Mouse (Mus musculus): ENCODE results near the gene Afap1. TPM values are rescaled to one million over a fixed set of nuclear protein-coding genes. Genes with fewer than 3 reads are reported as not detected.

The Afap1 gene
- polyA plus RNA-seq, 1 experiment = 0.01 TPM

- no peak for TF ChIP-seq TAL1 (IDR thresholded peaks at IDR 0.05; ENCODE audit: low read length)
- TF ChIP-seq GATA1 (IDR thresholded peaks at IDR 0.05; ENCODE audit: low read length) = no peak
- Histone ChIP-seq H3K4me1 (ENCODE audit: control insufficient read depth) (no peaks in the 10 kb centered on the region), H3K36me3 (ENCODE audit: control insufficient read depth) (no peaks in the 10 kb centered on the region), H3K4me3 (replicated peaks) (no peak overlapping the region), H3K27me3 (ENCODE audit: control insufficient read depth) (no peaks in the 10 kb centered on the region), H3K9me3 (ENCODE audit: control insufficient read depth, low read length) (no peaks in the 10 kb centered on the region)
These were observed 27.4 kb downstream of the Afap1 start for GRCm38 (mm10) chr5:35920557-35920956.

DNA sequence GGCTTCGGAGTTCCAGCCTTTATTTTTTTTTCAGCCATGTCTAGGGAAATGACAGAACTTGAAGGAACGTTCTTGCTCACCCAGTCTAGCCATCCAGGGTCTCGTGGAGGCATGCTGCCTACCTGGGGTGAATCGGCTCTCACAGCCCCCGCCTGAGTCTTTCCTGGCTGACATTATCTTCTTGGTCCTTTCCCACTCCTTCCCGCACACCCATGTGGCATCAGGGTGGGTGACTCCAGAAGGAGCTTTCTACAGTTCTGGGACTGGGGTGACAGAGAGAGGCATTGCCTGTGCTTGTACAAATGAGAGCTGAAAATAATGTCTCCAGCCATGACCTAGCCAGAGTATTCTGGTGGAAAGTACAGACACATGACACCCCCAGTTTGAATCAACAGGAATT lies 28.0 kb downstream of the Afap1 start:
- Histone ChIP-seq H3K36me3 (ENCODE audit: control insufficient read depth) (no peaks in the 10 kb centered on the region), H3K9me3 (ENCODE audit: control insufficient read depth, low read length) (no peaks in the 10 kb centered on the region), H3K4me1 (ENCODE audit: control insufficient read depth) (no peaks in the 10 kb centered on the region), H3K27me3 (ENCODE audit: control insufficient read depth) (no peaks in the 10 kb centered on the region), H3K4me3 (replicated peaks) (no peak overlapping the region)
- no peak for TF ChIP-seq TAL1 (IDR thresholded peaks at IDR 0.05; ENCODE audit: low read length)
- TF ChIP-seq GATA1 (IDR thresholded peaks at IDR 0.05; ENCODE audit: low read length) = no peak

DNA sequence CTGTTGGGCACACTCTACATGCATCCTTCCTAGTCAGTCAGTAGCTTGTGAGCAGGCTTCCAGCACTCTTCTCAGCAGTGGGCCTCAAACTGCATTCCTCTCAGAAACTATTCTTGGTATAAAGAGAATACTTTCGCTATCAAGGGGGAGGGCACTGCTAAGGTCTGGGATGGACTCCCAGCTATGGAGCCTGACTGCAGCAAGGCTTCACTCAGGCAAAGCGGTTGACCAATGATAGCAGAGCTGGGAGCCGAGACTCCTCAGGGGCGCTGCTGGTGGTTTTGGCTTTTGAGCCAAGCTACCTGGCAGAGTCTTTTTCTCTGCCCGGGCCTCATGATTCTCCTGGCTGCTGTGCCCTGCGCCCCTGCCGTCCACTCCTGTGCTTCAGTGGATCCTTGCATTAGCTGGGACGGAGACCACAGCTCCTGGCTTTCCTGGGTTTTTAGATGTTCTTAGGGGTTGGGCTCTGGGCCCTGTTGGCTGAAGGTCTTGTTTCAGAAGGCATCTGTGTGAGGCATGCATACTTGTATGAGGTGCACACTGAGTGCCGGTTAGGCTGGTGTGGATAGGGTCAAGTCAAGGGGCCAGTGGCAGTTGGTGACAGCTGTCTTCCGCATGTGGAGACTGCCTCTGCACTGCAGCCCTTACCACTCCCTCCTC lies 28.6 kb downstream of the Afap1 start:
- TF ChIP-seq TAL1 (IDR thresholded peaks at IDR 0.05; ENCODE audit: low read length) = no peak

GRCm38 (mm10) chr5:35923448-35923847 lies 30.3 kb downstream of the Afap1 start:
- no peak overlapping the region for H3K4me3 ChIP-seq (replicated peaks)
- no peaks in the 10 kb centered on the region for H3K36me3 ChIP-seq (ENCODE audit: control insufficient read depth)
- H3K9me3 ChIP-seq (ENCODE audit: control insufficient read depth, low read length) = no peaks in the 10 kb centered on the region
- TF ChIP-seq GATA1 (IDR thresholded peaks at IDR 0.05; ENCODE audit: low read length) (no peak), TAL1 (IDR thresholded peaks at IDR 0.05; ENCODE audit: low read length) (no peak)
- H3K4me1 ChIP-seq (ENCODE audit: control insufficient read depth) = no peaks in the 10 kb centered on the region
- no peaks in the 10 kb centered on the region for H3K27me3 ChIP-seq (ENCODE audit: control insufficient read depth)

More for the DNA sequence above, 28.6 kb downstream of the Afap1 start:
- no peaks in the 10 kb centered on the region for H3K27me3 ChIP-seq (ENCODE audit: control insufficient read depth)
- no peaks in the 10 kb centered on the region for H3K36me3 ChIP-seq (ENCODE audit: control insufficient read depth)
- no peak overlapping the region for H3K4me3 ChIP-seq (replicated peaks)
- H3K9me3 ChIP-seq (ENCODE audit: control insufficient read depth, low read length) = no peaks in the 10 kb centered on the region
- no peaks in the 10 kb centered on the region for H3K4me1 ChIP-seq (ENCODE audit: control insufficient read depth)

- H3K9me3 ChIP-seq (ENCODE audit: control insufficient read depth, low read length) = no peaks in the 10 kb centered on the region
- TF ChIP-seq GATA1 (IDR thresholded peaks at IDR 0.05; ENCODE audit: low read length) (no peak), TAL1 (IDR thresholded peaks at IDR 0.05; ENCODE audit: low read length) (no peak)
- H3K4me3 ChIP-seq (replicated peaks) = no peak overlapping the region
- no peaks in the 10 kb centered on the region for H3K27me3 ChIP-seq (ENCODE audit: control insufficient read depth)
- H3K36me3 ChIP-seq (ENCODE audit: control insufficient read depth) = no peaks in the 10 kb centered on the region
- H3K4me1 ChIP-seq (ENCODE audit: control insufficient read depth) = no peaks in the 10 kb centered on the region
These were observed 32.1 kb downstream of the Afap1 start for GRCm38 (mm10) chr5:35925171-35925634.

- no peak for TF ChIP-seq TAL1 (IDR thresholded peaks at IDR 0.05; ENCODE audit: low read length)
- TF ChIP-seq GATA1 (IDR thresholded peaks at IDR 0.05; ENCODE audit: low read length) = no peak
- H3K4me1 ChIP-seq (ENCODE audit: control insufficient read depth) = no peaks in the 10 kb centered on the region
- no peaks in the 10 kb centered on the region for H3K27me3 ChIP-seq (ENCODE audit: control insufficient read depth)
- H3K4me3 ChIP-seq (replicated peaks) = no peak overlapping the region
- H3K9me3 ChIP-seq (ENCODE audit: control insufficient read depth, low read length) = no peaks in the 10 kb centered on the region
- H3K36me3 ChIP-seq (ENCODE audit: control insufficient read depth) = no peaks in the 10 kb centered on the region
These were observed 33.4 kb downstream of the Afap1 start for GRCm38 (mm10) chr5:35926511-35926910.

GRCm38 (mm10) chr5:35931296-35931695 lies 38.2 kb downstream of the Afap1 start:
- Histone ChIP-seq H3K4me1 (ENCODE audit: control insufficient read depth) (no peaks in the 10 kb centered on the region), H3K36me3 (ENCODE audit: control insufficient read depth) (no peaks in the 10 kb centered on the region), H3K27me3 (ENCODE audit: control insufficient read depth) (no peaks in the 10 kb centered on the region), H3K4me3 (replicated peaks) (no peak overlapping the region), H3K9me3 (ENCODE audit: control insufficient read depth, low read length) (no peaks in the 10 kb centered on the region)
- TF ChIP-seq GATA1 (IDR thresholded peaks at IDR 0.05; ENCODE audit: low read length) (no peak), TAL1 (IDR thresholded peaks at IDR 0.05; ENCODE audit: low read length) (no peak)

DNA sequence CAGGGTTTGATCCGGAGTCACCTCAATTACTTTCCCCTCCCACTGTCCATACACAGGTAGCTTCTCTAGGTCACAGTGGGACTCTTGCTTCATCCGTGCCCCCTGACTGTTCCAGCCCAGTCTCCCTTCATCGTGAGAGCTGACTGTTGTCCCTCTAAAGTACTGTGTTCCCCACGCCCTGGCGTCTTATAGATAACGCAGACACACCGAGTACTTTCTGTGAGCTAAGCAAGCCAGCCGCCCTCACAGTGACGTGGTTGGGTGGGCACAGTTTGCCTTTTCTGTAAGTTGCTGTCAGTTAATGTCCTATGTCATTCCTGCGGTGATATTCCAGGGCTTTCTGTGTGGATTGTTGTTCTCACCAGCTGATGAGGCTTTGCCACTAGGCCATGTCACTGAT lies 39.9 kb downstream of the Afap1 start:
- H3K36me3 ChIP-seq (ENCODE audit: control insufficient read depth) = no peaks in the 10 kb centered on the region
- no peaks in the 10 kb centered on the region for H3K4me1 ChIP-seq (ENCODE audit: control insufficient read depth)
- no peak for TF ChIP-seq TAL1 (IDR thresholded peaks at IDR 0.05; ENCODE audit: low read length)
- TF ChIP-seq GATA1 (IDR thresholded peaks at IDR 0.05; ENCODE audit: low read length) = no peak
- H3K27me3 ChIP-seq (ENCODE audit: control insufficient read depth) = no peaks in the 10 kb centered on the region
- no peak overlapping the region for H3K4me3 ChIP-seq (replicated peaks)
- H3K9me3 ChIP-seq (ENCODE audit: control insufficient read depth, low read length) = no peaks in the 10 kb centered on the region

GRCm38 (mm10) chr5:35935939-35936338 lies 42.8 kb downstream of the Afap1 start:
- Histone ChIP-seq H3K36me3 (ENCODE audit: control insufficient read depth) (no peaks in the 10 kb centered on the region), H3K27me3 (ENCODE audit: control insufficient read depth) (no peaks in the 10 kb centered on the region), H3K4me1 (ENCODE audit: control insufficient read depth) (no peaks in the 10 kb centered on the region), H3K4me3 (replicated peaks) (no peak overlapping the region), H3K9me3 (ENCODE audit: control insufficient read depth, low read length) (no peaks in the 10 kb centered on the region)
- no peak for TF ChIP-seq GATA1 (IDR thresholded peaks at IDR 0.05; ENCODE audit: low read length)
- TF ChIP-seq TAL1 (IDR thresholded peaks at IDR 0.05; ENCODE audit: low read length) = no peak

All from erythroblast, embryonic 14.5 days (primary cell).